Mouse (Mus musculus) neural tube, embryonic 12.5 days (tissue): ENCODE measurements around the gene Pik3ip1. TPM values are rescaled to one million over a fixed set of nuclear protein-coding genes. Genes with fewer than 3 reads are reported as not detected.

Source experiments
- ATAC-seq: fragments of 200-750 bp; cut with Nextera tagmentation; 2 replicates; pipeline ENCODE4 v1.8.0; 2017; ENCODE audit warnings: low read depth, mild to moderate bottlenecking, moderate TSS enrichment, moderate library complexity; ENCODE audit not compliant: low FRiP score
- H3K27ac ChIP-seq: fragments of 300-500 bp; sonication (generic); 2 replicates; pipeline ENCODE4 v1.5.1; 2016
- H3K27me3 ChIP-seq: fragments of 300-500 bp; sonication (generic); replicated peaks from 2 replicates; pipeline ENCODE4 v1.6.1; 2016; ENCODE audit warnings: mild to moderate bottlenecking
- H3K36me3 ChIP-seq: fragments of 300-500 bp; sonication (generic); 2 replicates; pipeline ENCODE4 v1.6.1; 2016; ENCODE audit warnings: mild to moderate bottlenecking
- H3K4me1 ChIP-seq: fragments of 300-500 bp; sonication (generic); 2 replicates; pipeline ENCODE4 v1.6.1; 2016
- H3K4me2 ChIP-seq: fragments of 300-500 bp; sonication (generic); replicated peaks from 2 replicates; pipeline ENCODE4 v1.6.1; 2016; ENCODE audit warnings: mild to moderate bottlenecking
- H3K4me3 ChIP-seq: fragments of 300-500 bp; sonication (generic); 2 replicates; pipeline ENCODE4 v1.5.1; 2016
- H3K9ac ChIP-seq: fragments of 300-500 bp; sonication (generic); 2 replicates; pipeline ENCODE4 v1.6.1; 2016; ENCODE audit warnings: mild to moderate bottlenecking
- H3K9me3 ChIP-seq: fragments of 300-500 bp; sonication (generic); 2 replicates; pipeline ENCODE4 v1.6.1; 2016; ENCODE audit warnings: mild to moderate bottlenecking
- WGBS: fragments of 180-500 bp; shearing (Covaris S2); methylation state at CpG from one replicate; pipeline ENCODE4 v1.1.7; 2016; 5-methylcytosine and 5-hydroxymethylcytosine counted together
- polyA plus RNA-seq: library from polyadenylated mRNA; unstranded; fragments of >200 nt; fragmentation: Nextera tagmentation; extraction: Ambion mirVana; gene quantifications from 2 replicates; pipeline ENCODE4 v1.2.1, GENCODE M21; 2016

Gene Pik3ip1
- polyA plus RNA-seq, 1 experiment from 2014 or later: 21.2 TPM

GRCm38 (mm10) chr11:3309884-3310283 lies 20.3 kb upstream of the Pik3ip1 start:
- H3K9ac ChIP-seq: no peak overlapping the region
- 92% methylated on average over 4 of the region's 4 CpGs for WGBS
- H3K4me3 ChIP-seq: no peak overlapping the region
- peaks cover 76% of the 10 kb centered on the region for H3K36me3 ChIP-seq
- H3K27ac ChIP-seq: no peak overlapping the region
- H3K27me3 ChIP-seq: no peaks in the 10 kb centered on the region
- H3K9me3 ChIP-seq: no peaks in the 10 kb centered on the region
- no peaks in the 10 kb centered on the region for H3K4me1 ChIP-seq
- no peak overlapping the region for H3K4me2 ChIP-seq
- no peak for ATAC-seq

- 90% methylated on average over 10 of the region's 10 CpGs for WGBS
- no peak for ATAC-seq
- Histone ChIP-seq H3K4me3 (no peak overlapping the region), H3K9ac (no peak overlapping the region), H3K27ac (no peak overlapping the region), H3K9me3 (no peaks in the 10 kb centered on the region), H3K36me3 (peaks cover 67% of the 10 kb centered on the region), H3K4me1 (no peaks in the 10 kb centered on the region), H3K4me2 (no peak overlapping the region), H3K27me3 (no peaks in the 10 kb centered on the region)
Measured at GRCm38 (mm10) chr11:3310789-3311585, 19.2 kb upstream of the Pik3ip1 start.

- no peak overlapping the region for H3K4me3 ChIP-seq
- 88% methylated on average over 10 of the region's 10 CpGs for WGBS
- H3K27me3 ChIP-seq: no peaks in the 10 kb centered on the region
- H3K9ac ChIP-seq: no peak overlapping the region
- H3K4me1 ChIP-seq: no peaks in the 10 kb centered on the region
- no peaks in the 10 kb centered on the region for H3K9me3 ChIP-seq
- H3K27ac ChIP-seq: no peak overlapping the region
- no peak overlapping the region for H3K4me2 ChIP-seq
- H3K36me3 ChIP-seq: peaks cover 59% of the 10 kb centered on the region
- ATAC-seq: no peak
Measured at GRCm38 (mm10) chr11:3311586-3312347, 18.4 kb upstream of the Pik3ip1 start.

GRCm38 (mm10) chr11:3313294-3313693 lies 16.9 kb upstream of the Pik3ip1 start:
- Histone ChIP-seq H3K4me2 (no peak overlapping the region), H3K4me1 (no peaks in the 10 kb centered on the region), H3K9me3 (no peaks in the 10 kb centered on the region), H3K27me3 (no peaks in the 10 kb centered on the region), H3K36me3 (peaks cover 44% of the 10 kb centered on the region), H3K9ac (no peak overlapping the region), H3K27ac (no peak overlapping the region), H3K4me3 (no peak overlapping the region)
- ATAC-seq: no peak
- WGBS: 94% methylated on average over 1 of the region's 1 CpGs

GRCm38 (mm10) chr11:3314148-3314547 lies 16.1 kb upstream of the Pik3ip1 start:
- Histone ChIP-seq H3K4me3 (no peak overlapping the region), H3K27ac (no peak overlapping the region), H3K9me3 (no peaks in the 10 kb centered on the region), H3K36me3 (peaks cover 35% of the 10 kb centered on the region), H3K4me2 (no peak overlapping the region), H3K27me3 (no peaks in the 10 kb centered on the region), H3K4me1 (no peaks in the 10 kb centered on the region), H3K9ac (no peak overlapping the region)
- ATAC-seq: peak; percentile 66; the same call in 1 of the 2 replicates
- 18% methylated on average over 2 of the region's 2 CpGs for WGBS

- Histone ChIP-seq H3K4me3 (no peak overlapping the region), H3K36me3 (0 out of 2 replicates have a peak, but pooled peaks cover 3% of the 10 kb centered on the region), H3K4me2 (no peak overlapping the region), H3K4me1 (no peaks in the 10 kb centered on the region), H3K9ac (no peak overlapping the region), H3K27ac (no peak overlapping the region), H3K27me3 (no peaks in the 10 kb centered on the region), H3K9me3 (no peaks in the 10 kb centered on the region)
- 90% methylated on average over 3 of the region's 3 CpGs for WGBS
- ATAC-seq: no peak
Measured at GRCm38 (mm10) chr11:3318286-3318685, 11.9 kb upstream of the Pik3ip1 start.

GRCm38 (mm10) chr11:3328271-3328670 lies 1.9 kb upstream of the Pik3ip1 start:
- 74% methylated on average over 5 of the region's 5 CpGs for WGBS
- no peak for ATAC-seq

GRCm38 (mm10) chr11:3328806-3329775 lies 1.1 kb upstream of the Pik3ip1 start:
- no peak overlapping the region for H3K9ac ChIP-seq
- no peak for ATAC-seq
- H3K36me3 ChIP-seq: no peaks in the 10 kb centered on the region
- H3K27me3 ChIP-seq: no peaks in the 10 kb centered on the region
- WGBS: 80% methylated on average over 11 of the region's 11 CpGs
- no peak overlapping the region for H3K4me3 ChIP-seq
- H3K9me3 ChIP-seq: no peaks in the 10 kb centered on the region
- no peak overlapping the region for H3K4me2 ChIP-seq
- H3K27ac ChIP-seq: no peak overlapping the region
- peaks cover 10% of the 10 kb centered on the region; the same call in 1 of the 2 replicates for H3K4me1 ChIP-seq

More at GRCm38 (mm10) chr11:3328271-3328670, 1.9 kb upstream of the Pik3ip1 start:
- Histone ChIP-seq H3K9me3 (no peaks in the 10 kb centered on the region), H3K36me3 (no peaks in the 10 kb centered on the region), H3K4me2 (no peak overlapping the region), H3K27ac (no peak overlapping the region), H3K4me3 (no peak overlapping the region), H3K27me3 (no peaks in the 10 kb centered on the region), H3K4me1 (peaks cover 10% of the 10 kb centered on the region; the same call in 1 of the 2 replicates), H3K9ac (no peak overlapping the region)

- Histone ChIP-seq H3K36me3 (no peaks in the 10 kb centered on the region), H3K27ac (no peak overlapping the region), H3K4me2 (peak overlapping the region; percentile 91), H3K27me3 (no peaks in the 10 kb centered on the region), H3K9ac (peak overlapping the region; percentile 57), H3K4me3 (peak overlapping the region; percentile 46), H3K4me1 (peaks cover 10% of the 10 kb centered on the region; the same call in 1 of the 2 replicates), H3K9me3 (no peaks in the 10 kb centered on the region)
- WGBS: 0% methylated on average over 9 of the region's 9 CpGs
- no peak for ATAC-seq
Measured at GRCm38 (mm10) chr11:3330566-3330965, 365 bp downstream of the Pik3ip1 start.

GRCm38 (mm10) chr11:3330991-3331750 lies 970 bp downstream of the Pik3ip1 start:
- no peaks in the 10 kb centered on the region for H3K27me3 ChIP-seq
- ATAC-seq: no peak
- peak overlapping the region; percentile 57 for H3K9ac ChIP-seq
- peak overlapping the region; percentile 91 for H3K4me2 ChIP-seq
- WGBS: 5% methylated on average over 14 of the region's 14 CpGs
- H3K36me3 ChIP-seq: no peaks in the 10 kb centered on the region
- H3K4me3 ChIP-seq: peak overlapping the region; percentile 46
- H3K27ac ChIP-seq: no peak overlapping the region
- peaks cover 10% of the 10 kb centered on the region; the same call in 1 of the 2 replicates for H3K4me1 ChIP-seq
- no peaks in the 10 kb centered on the region for H3K9me3 ChIP-seq
